Mouse (Mus musculus): ENCODE results near the gene Nynrin. TPM values are rescaled to one million over a fixed set of nuclear protein-coding genes. Genes with fewer than 3 reads are reported as not detected.
A peak's percentile ranks its signal among the peaks of the same experiment; 100 is the strongest.

Nynrin gene
- total RNA-seq, 2 experiments from 2014 or later, result 1.2 to 1.8 TPM

DNA sequence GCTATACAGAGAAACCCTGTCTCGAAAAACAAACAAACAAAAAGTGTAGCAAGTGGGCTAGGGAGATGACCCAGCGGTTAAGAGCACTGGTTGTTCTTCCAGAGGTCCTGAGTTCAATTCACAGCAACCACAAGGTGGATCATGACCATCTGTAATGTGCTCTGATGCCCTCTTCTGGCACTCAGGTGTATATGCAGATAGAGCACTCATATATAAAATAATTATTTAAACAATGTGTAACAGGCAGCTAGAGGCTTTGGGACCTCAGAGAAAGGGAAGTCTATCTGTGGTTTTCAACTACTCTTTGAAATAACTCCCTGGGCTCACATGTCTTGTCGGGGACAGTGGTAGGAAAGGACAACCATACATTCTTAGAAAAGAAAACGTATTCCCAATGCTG is 15.1 kb upstream of the Nynrin start:
- no peak for DNase-seq (ENCODE audit: low spot score)

DNA sequence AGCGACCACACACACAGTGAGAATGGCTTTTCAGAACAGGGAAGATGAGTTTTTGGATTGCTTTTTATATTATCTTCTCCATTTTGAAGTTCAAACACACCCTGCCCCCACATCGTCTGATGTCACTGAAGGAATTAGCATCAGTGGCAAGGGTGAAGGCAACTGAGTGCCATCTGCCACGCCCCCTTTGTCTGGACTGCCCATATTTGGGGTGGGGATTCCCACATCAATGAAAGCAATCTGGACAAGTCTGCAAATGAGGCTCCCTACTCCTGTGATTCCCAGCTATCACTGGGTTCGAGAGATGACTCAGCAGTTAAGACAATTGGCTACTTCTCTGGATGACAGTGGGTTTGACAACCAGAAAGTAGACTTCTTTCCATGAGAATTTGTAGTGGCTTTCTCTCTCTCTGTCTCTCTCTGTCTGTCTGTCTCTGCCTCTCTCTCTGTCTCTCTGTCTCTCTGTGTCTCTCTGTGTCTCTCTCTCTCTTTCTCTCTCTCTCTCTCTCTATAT is 12.9 kb upstream of the Nynrin start:
- DNase-seq (ENCODE audit: low spot score), result no peak

DNA sequence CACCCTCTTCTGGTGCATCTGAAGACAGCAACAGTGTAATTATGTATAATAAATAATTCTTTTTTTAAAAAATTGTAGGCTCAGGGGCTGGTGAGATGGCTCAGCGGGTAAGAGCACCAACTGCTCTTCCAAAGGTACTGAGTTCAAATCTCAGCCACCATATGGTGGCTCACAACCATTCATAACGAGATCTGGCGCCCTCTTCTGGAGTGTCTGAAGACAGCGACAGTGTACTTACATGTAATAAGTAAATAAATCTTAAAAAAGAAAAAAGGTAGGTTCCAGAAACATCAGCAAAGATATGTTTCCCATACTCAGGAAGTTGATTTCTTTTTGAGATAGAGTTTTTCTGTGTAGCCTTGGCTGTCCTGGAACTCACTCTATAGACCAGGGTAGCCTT is 11.0 kb upstream of the Nynrin start:
- DNase-seq (ENCODE audit: low spot score), result no peak

DNA sequence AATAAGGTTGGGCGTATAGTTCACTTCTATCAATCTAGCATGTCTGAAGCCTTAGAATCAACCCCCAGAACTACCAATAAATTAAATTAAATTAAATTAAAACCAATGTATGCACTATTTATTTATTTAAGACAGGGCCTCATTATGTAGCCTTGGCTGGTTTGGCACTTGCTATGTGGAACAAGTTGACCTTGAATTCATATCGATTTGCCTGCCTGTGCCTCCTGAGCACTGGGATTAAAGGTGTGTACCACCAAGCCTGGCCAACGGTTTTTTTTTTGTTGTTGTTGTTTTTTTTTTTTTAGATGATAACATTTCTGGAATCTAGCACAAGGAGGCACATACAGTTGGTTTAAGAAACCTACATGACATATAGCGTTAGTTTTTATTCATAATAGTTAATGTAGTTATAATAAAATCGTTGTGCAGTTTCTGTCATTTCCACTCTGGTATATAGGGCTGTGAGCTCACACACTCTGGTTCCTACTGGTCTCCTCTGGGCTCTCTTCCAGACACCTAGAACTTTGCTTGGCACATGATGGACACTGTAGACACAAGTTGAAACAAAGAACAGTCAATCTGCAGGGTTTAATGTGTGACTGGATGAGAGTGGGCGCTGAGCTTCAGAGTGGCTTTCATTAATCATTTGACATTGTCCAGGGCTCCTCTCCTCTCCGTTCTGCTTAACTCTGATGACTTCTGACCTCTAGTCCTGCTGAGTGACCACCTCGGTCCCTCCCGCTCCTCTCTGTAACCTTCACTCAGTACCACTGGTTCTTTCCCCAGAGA is 8.1 kb upstream of the Nynrin start:
- DNase-seq (ENCODE audit: low spot score), result no peak

DNA sequence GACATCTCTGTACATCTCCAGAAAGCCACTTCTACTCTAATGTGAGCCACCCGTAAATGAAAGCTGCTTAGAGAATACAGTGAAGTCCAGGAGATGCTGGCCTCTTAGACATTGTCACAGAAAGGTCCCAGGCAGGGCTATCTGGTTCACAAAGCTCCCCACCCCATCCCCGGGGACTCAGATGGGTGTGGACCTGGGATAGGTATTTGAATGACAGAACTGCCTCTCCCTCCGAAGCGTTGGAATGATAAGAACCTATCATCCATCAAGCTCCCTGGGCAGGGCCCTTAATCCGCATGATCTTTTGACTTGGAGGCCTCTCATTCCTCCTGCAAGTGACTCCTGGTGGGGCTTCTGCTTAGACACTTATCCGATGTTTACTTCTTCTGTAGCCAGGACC is 2.9 kb upstream of the Nynrin start:
- no peak for DNase-seq (ENCODE audit: low spot score)

DNA sequence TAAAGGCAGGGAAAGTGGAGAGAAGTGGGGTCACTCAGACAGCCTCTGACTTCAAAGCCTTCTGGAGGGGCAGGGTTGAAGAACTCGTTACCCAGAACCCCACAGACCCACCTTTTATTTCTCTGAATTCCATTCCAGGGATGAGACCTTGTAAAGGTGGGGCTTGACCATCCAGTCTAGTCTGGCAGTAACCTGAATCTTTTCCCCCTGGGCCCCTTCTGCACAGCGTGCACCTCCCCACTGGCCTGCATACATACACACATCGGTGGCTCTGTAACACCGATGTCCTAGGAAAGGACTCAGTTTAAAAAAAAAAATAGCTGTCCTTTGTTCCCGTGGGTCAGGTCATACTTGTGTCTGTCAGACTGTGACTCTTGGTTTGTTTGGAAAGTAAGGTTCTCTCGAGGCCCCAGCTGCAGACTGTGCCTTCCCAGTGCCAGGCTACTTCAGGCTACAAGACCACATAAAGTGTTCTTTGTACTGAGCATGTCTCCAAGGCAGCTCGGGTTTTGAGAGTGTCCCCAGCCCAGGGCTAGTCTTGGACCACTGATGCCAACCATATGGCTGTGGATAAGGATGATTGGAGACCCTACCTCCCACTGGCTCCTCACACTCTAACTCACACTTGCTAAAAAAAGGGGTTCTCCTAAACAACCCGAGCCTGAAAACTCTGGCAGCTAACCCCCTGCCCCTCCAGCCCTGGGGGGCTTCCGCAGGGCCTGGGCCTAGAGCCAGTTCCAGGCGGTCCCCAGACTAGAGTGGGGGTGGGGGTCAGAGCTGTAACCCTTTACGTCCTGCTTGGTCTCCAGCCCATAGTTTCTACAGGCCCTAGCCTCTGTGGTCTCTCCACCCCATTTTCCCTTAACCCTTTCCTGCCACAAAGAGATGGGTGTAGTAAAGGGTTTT is 911 bp upstream of the Nynrin start:
- no peak for DNase-seq (ENCODE audit: low spot score)

DNA sequence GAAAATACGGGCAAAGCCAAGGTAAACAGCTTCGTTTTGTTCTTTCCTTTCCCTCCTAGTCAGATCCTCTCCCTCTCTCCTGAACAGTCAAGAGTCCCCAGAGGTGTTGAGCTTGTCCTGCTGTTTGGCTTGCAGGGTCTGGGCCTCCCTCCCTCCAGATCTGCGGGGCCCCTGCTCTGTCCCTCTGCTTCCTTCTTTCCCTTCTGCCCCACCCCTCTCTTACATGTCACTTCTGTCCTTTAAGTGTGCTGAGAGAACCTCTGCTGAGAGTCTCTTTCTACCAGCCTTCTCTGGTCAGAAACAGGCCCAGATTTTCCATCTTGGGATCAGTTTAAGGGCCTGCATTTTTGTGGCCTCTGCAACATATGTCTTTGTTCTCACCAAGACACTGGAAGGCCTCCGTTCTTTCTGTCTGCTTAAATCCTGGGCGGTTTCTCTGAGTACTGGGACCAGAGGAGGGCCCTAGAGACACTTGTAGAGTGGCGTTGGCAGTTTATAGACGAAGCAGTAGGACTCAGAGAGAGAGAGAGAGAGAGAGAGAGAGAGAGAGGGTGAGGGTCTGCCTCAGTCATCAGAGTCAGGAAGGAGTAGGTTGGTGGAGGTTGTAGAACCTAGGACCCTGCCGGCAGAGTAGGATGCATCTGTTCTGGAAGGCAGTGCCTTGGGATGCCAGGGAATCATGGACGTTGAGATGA is 743 bp downstream of the Nynrin start:
- no peak for DNase-seq (ENCODE audit: low spot score)

DNA sequence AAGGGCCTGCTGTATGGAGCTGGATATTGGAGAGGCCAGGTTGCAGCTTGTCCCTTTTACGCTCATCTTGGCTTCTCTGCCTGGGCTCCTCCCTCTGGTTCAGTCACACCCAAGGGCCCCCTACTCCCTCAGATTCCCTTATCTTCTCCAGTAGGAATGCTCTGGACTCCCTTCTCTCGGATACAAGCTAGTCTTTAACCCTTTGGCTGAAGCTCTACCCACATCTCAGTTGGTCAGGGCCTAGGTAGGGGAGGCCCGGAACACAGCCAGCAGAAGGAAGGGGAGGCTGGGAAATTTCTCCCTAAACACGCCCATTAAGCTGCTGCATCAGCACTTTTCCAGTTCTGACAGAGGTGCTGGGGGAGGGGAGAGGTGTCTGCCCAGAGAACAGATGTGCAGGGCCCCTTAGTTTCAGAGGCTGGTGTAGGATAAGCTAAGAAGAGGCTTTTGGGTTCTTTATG is 1.3 kb downstream of the Nynrin start:
- no peak for DNase-seq (ENCODE audit: low spot score)

DNA sequence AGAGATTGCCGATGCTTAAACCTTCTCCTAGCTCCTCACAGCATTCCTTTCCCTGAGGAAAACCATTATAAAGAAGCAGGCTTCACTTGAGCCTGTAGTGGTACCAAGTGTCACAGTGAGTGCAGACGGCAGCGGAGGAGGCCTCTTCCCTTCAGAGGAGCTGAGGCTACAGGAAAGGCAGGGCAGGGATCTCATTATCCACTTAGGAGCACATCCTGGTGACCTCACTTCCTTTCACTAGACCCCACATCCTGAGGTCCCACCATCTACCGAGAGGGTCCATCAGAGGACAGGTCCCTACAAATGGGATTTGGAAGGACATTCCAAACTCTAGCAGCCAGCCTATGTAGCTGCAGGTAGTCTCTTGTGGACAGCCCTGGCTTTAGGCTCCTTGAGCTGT is 3.8 kb downstream of the Nynrin start:
- no peak for DNase-seq (ENCODE audit: low spot score)

DNA sequence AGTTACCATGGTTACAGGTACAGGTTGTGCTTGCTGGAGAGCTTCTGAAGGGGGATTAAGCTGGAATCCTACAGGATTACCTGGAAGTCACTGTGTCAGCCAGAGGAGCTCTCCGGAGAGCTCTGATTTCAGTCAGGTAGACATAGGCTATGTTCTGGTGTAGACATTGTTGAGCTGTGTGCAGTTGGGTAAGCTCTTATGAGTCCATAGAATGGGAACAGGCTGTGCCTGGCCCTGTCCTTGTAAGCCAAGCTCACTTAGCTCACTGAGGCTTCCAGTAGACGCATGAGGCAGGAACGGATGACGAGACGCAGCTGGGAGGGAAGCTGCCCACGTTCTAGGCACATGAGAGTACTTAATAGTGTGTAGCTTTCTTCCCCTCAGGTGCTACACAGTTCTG is 8.4 kb downstream of the Nynrin start:
- no peak for DNase-seq (ENCODE audit: low spot score)

DNA sequence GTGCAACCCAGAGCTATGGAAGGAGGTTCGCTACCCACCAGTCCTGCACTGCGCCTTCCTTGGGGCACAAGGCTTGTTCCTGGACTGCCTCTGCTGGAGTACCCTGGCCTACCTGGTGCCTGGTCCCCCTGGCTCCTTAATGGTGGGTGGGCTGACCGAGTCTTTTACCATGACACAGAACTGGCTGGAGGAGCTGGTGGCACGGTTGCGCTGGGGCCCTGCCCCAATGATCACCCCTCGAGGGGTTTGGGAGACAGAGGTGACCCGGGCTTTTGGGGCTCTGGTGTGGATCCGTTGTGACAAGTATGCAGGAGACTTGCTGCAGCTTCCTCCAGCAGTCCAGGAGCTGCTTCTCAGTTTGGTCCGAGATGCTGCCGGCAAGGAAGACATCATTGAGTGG is 9.2 kb downstream of the Nynrin start:
- no peak for DNase-seq (ENCODE audit: low spot score)

DNA sequence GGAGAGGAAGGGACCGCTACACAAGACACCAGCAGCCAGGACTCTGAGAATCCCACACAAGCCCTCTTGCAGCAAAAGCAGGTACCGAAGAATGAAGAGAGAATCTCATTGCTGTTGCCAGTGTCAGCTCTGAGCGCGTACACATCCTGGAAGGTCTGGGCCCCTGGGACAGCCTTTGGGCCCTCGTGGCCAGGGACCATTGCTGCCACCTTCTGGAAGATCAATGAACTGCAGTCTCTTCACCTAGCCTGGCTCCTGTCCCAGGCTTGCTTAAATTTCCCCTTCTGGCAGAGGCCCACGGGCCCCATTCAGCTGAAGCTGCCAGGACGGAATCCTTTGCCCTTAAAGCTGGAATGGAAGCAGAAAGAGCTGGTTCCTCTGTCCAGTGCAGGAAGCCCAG is 10.0 kb downstream of the Nynrin start:
- DNase-seq (ENCODE audit: low spot score), result peak; percentile 85

DNA sequence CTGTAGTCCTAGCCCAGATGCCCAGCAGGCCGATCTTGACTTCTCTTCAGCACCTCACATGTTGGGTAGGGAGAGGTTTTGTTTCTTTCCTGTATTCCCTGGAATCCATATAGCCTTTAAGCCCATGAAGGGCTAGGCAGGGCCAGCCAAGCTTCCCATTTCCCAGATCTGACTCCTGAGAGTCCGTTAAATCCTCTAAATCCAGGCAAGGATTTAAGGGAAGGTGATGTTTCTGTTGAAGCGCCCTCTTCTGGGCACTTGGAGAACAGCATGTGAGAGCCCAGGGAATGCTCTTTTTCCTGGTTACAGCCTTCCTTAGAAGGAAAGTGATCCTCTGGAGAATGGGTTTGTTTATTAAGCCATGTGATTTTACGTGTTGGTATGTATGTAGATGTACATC is 13.2 kb downstream of the Nynrin start:
- DNase-seq (ENCODE audit: low spot score), result peak; percentile 55

DNA sequence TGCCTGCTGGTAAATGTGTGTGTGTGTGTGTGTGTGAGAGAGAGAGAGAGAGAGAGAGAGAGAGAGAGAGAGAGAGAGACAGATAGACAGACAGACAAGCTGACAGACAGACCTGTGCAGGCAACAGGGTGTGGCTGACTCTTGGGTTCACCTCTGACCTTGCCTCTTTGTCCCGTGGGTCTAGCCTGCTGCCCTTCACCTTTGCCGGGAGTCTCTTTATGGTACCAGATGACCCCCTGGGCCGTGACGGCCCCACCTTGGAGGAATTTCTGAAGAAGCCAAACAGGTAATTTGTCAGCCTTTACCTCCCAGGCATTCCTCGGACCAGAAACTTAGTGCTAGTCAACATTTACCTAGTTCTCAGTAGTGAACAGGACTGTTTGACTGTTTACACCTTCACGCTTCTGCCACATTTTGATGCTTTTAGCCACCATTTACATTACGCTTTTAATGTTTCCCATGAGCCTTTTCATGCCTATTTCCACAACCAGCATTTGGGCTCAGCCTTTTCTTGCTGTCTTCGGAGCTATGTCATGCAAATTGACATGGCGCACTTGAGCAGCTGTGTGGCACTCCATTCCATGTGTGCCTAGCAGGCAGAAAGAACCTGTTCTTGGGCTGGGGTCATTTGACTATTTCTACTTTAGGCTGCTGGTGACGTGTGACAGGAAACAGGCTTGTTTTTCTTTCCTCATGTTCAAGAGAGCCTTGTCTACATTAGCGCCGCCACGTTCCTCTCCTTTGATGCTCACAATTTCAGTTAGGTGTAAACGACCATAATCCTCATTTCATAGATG is 14.6 kb downstream of the Nynrin start:
- DNase-seq (ENCODE audit: low spot score), result no peak

DNA sequence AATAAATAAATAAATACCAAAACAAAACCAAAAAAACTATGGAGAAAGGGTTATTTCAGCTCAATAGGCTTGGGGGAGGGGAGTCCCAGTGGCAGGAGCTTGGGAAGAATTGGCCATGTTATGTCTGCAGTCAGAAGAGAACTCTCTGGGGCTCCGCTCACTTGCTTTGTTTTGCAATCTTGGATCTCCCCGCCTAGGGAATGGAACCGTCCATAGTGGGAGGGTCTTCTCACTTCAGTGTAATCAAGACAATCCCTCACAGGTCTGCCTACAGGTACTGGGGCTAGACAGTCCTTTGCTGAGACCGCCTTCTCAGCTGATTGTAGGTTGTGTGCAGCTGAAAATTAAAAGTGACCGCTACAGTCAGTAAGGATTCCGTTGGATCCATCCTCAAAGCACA is 15.7 kb downstream of the Nynrin start:
- no peak for DNase-seq (ENCODE audit: low spot score)

DNA sequence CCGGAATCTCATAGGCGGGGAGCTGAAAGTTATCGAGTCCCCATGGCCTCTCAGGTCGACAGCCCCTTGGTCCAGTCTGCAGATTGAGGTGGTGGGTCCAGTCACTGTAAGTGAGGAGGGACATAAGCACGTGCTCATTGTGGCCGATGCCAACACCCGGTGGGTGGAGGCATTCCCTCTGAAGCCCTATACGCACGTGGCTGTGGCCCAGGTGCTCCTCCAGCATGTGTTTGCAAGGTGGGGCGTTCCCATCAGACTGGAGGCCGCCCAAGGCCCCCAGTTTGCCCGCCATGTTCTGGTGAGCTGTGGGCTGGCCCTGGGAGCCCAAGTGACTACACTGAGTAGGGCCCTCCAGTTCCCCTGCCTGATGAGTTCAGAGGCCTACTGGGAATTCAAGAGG is 18.2 kb downstream of the Nynrin start:
- DNase-seq (ENCODE audit: low spot score), result no peak

DNA sequence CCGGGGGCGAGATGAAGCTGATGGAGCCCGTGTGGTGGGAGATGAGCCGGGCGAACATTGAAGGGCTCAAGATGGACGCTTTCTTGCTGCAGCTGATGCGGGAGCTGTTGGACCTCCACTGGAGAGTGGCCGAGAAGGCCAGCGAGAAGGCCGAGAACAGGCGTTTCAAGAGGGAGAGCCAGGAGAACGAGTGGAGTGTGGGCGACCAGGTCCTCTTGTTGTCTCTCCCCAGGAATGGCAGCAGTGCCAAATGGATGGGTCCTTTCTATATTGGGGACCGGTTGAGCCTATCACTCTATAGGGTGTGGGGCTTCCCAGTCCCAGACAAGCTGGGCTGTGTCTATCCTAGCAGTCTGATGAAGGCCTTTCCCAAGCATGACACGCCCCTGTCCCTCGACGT is 18.7 kb downstream of the Nynrin start:
- no peak for DNase-seq (ENCODE audit: low spot score)

DNA sequence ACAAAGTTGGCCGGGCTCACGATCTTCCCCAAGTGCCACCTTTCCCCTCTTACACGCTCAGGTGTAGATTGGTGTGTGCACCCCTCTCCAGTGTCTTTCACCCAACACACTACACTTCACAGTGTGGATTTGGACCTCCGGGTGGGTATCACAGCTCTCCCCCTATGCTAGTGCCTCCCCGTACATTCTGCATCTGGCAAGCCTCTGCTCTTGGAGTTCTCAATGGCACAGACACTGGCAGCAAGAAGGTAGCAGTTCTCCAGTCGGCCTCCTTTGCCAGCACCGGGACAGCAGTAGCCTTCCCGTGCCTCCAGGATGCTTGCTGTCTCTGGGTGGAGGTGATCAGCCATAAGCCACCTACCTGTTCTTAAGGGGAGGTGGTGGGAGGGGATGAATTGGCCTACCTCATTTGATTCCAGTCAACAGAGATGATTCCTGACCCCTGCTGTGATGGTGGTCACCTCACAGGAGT is 19.5 kb downstream of the Nynrin start:
- no peak for DNase-seq (ENCODE audit: low spot score)

DNA sequence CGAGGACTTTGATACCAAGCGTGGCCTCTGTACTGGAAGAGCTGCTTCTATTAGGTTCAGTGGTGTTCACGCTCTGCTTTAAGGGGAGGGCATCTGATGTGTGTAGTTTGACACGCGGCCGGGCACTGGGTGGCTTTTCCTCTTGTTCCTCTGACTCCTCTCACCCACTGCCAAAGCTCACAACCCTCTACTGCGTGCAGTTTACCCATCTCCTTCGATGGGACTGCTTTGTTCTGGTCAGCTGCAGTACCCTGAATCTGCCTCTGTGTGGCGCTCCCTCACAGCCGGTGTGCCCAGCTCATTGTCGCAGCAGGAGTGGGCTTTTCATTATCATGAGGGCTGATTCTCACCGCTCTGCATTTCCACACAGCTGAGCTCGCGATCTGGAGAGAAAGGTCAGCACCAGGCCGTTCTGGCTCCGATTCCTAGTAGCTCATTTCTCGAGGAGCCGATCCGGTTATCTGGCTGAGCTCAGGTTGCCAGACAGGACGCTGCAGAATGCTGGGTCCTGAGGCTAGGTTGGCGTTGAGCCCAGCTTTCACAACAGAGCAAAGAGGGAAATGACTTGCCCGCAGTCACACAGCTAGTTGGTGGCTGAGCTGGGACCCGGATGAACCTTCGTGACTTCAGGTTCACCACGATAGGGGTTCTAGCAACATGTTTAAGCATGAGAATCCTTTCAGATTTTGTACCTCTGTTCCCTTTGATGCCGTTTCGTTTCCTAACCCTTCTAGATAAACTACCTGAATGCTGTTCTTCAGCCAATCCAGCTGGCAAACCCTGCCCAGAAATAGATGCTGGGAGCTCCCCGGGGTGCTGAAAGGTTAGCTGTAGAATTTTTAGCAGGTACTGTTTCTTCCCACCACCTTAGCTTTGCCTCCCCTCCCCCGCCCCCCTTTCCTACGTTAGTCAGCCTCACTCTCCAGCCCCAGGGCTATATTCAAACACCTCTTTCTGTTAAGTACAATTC is 20.2 kb downstream of the Nynrin start:
- peak; percentile 72 for DNase-seq (ENCODE audit: low spot score)

All from gastrocnemius, adult 18-20 months (tissue).